Mouse (Mus musculus) brown adipose tissue, adult 24 weeks (tissue): ENCODE results near the gene Clint1. TPM values are rescaled to one million over a fixed set of nuclear protein-coding genes. Genes with fewer than 3 reads are reported as not detected.
A peak's percentile ranks its signal among the peaks of the same experiment; 100 is the strongest.

Experiments
- H3K27ac ChIP-seq: fragments of 200-500 bp; replicated peaks from 2 replicates; pipeline ENCODE4 v1.5.1; 2012; ENCODE audit warnings: low read depth, mild to moderate bottlenecking, low read length
- H3K4me1 ChIP-seq: fragments of 200-500 bp; 2 replicates; pipeline ENCODE4 v1.6.1; 2012; ENCODE audit warnings: low read length, mixed read lengths; ENCODE audit not compliant: control insufficient read depth, insufficient read depth, insufficient read length
- H3K4me3 ChIP-seq: fragments of 200-500 bp; 2 replicates; pipeline ENCODE4 v1.5.1; 2012; ENCODE audit warnings: low read depth, mild to moderate bottlenecking, low read length, moderate library complexity; ENCODE audit not compliant: insufficient read depth
- polyA plus RNA-seq: library from polyadenylated mRNA; stranded (reverse); fragments of >200 nt; gene quantifications from 2 replicates; pipeline ENCODE4 v1.2.4, GENCODE M21; 2012; ENCODE audit not compliant: missing spikeins, insufficient read depth, insufficient read length

Clint1 gene
- polyA plus RNA-seq, 1 experiment, result 24.7 TPM

DNA sequence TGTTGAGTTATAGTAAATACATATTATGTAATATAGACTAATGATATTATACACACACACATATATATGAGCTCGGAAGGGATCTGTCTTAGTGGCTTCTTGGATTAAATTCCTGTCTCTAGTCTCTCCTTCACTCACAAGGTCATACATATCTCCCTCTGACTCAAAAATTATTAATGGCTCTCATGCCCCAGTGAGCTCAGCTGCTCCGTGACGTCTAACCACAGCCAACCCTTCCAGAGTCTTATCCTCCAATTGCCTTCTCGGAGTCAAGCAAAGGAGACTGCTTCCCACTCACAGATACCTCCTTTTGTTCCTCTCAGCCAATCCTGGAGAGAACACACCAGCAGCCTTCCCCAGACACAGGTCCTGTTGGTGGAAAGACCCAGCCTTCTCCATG lies 67.0 kb downstream of the Clint1 start:
- Histone ChIP-seq H3K4me3 (no peak overlapping the region), H3K27ac (no peak overlapping the region), H3K4me1 (no peaks in the 10 kb centered on the region)

DNA sequence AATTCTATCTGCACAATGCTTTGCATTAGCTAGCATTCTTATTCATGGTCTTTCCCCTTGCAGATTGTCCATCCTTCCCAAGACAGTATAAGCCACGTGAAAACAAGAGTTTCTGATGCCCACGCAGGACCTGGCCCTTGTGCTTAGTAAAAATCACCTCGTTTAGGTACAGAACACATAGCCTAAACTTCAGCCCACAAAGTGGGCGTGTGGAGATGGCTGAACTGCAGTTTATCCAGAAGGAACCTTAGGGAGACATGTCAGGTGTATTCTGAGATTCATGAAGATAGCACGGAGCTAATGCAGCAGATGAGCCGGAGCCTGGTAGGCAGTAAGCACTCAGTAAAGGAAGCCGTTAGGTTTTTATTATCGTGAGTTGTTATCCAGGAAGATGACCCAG lies 69.2 kb downstream of the Clint1 start:
- H3K4me1 ChIP-seq, result no peaks in the 10 kb centered on the region
- no peak overlapping the region for H3K4me3 ChIP-seq
- no peak overlapping the region for H3K27ac ChIP-seq

DNA sequence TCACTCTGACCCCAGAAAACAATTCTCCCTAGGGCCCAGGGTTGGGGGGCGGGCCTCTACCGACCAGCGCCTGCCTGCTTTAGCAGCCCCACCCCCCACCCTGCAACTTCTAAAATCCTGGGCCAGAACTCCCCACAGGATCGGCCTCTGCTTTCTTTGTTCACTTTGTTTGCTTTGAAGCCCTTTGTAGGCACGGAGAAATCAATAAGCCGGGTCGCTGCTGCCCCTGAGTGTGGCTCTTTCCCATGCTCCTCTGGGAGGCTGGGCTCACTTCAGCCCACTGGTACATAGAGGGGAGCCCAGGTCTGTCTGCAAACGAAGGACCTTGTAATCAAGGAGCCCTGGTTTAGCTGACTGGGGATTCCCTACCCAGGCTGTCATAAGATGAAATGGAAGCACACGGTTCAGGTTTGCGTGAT lies 69.6 kb downstream of the Clint1 start:
- H3K4me1 ChIP-seq, result no peaks in the 10 kb centered on the region
- H3K4me3 ChIP-seq, result no peak overlapping the region
- no peak overlapping the region for H3K27ac ChIP-seq

DNA sequence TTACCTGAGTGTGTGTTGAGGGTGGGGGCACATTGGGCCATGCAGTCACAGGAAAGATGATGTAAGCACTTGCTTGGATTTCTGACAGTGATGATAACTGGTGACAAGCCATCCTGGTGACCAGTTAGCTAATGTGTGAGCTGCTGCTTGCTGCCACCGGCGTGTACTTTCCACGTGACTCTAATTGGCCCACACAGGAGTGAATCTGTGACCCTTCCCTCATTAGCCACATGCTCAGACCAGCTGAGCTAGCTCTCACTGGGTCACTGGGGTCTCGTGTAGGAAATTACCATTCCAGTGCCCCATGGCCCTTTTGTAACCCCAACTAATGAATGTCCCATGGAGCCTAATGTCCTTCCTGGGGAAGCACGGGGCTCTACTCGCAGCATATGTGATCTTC lies 73.6 kb downstream of the Clint1 start:
- H3K27ac ChIP-seq, result no peak overlapping the region
- no peaks in the 10 kb centered on the region for H3K4me1 ChIP-seq
- H3K4me3 ChIP-seq, result no peak overlapping the region

DNA sequence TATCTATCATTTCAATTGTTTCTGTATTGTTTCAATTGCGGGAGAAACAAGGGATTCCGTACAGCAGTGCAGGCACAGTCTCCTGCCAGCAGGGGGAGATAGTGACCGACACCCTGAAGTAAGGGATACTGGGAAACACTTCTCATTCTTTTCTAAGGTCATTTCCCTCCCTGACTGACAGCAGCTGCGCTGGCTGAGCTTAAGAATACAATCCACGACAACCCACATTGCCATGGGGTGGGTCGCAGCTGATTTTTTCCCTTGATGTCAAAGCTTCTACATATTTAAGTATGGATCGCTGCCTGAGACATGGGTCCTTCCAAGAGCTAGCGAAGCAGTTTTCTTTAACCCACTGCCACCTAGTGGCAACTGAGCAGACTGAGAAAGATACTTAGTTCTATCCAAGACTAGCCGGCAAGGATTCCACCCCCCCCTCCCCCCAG lies 74.8 kb downstream of the Clint1 start:
- peak overlapping the region; percentile 58; the same call in 1 of the 2 replicates for H3K27ac ChIP-seq
- peak overlapping the region; percentile 81 for H3K4me3 ChIP-seq
- no peaks in the 10 kb centered on the region for H3K4me1 ChIP-seq

DNA sequence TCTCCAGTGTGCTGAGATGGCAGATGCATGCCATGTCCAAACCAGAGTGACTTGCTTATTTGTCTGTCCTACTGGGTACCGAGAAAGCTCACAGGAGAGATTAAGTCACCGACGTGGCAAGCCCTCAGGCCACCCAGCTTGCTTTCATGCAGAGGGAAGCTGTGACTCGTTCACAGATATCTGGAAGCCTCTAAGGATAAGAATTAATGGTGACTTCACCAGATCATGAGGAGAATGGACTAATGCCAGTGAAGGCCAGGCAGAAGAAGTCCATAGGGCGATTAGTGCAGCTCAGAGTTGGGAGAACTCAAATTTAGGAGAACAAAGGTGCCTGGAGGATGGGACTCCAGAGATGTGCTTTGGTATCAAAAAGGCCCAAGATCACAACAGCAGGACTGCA lies 75.6 kb downstream of the Clint1 start:
- no peak overlapping the region for H3K27ac ChIP-seq
- H3K4me1 ChIP-seq, result no peaks in the 10 kb centered on the region
- H3K4me3 ChIP-seq, result no peak overlapping the region

DNA sequence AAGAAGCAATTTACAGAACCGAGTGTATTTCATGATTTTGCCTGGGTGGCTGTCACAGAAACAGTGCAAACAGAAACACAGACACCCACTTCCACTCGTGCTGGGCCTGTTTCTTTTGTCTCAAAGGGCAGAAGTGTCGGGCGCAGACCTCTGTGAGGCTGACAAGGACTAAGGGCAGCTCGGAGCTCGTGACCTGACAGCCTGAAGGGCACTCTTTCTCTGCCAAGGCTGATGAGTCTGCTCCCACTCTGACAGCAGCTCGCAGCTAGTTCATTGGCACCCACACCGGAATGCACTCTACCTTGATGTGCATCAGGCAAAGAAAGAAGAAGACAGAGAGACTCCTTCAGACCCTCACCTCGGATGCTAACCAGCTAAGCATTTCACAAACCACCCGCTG lies 77.7 kb downstream of the Clint1 start:
- H3K4me1 ChIP-seq, result no peaks in the 10 kb centered on the region
- H3K27ac ChIP-seq, result no peak overlapping the region
- H3K4me3 ChIP-seq, result no peak overlapping the region

DNA sequence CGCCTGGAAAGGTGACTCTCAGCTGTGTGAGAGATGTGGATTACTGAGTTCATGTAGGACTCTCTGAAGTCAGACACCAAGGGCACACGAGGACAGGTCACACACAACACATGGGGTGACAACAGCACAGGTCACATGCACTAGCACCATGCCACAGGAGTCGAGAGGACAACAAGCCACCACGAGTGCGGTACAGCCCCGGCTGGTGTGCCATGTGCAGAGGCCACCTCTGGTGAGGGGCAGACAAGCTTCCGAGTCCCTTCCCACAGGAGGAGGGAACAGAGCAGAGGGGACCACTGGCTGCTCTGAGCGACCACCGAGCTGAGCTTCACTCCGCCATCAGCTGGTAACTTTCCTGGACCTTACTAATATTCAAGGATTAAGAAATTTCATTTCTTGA lies 80.9 kb downstream of the Clint1 start:
- no peaks in the 10 kb centered on the region for H3K4me1 ChIP-seq
- no peak overlapping the region for H3K4me3 ChIP-seq
- H3K27ac ChIP-seq, result no peak overlapping the region

DNA sequence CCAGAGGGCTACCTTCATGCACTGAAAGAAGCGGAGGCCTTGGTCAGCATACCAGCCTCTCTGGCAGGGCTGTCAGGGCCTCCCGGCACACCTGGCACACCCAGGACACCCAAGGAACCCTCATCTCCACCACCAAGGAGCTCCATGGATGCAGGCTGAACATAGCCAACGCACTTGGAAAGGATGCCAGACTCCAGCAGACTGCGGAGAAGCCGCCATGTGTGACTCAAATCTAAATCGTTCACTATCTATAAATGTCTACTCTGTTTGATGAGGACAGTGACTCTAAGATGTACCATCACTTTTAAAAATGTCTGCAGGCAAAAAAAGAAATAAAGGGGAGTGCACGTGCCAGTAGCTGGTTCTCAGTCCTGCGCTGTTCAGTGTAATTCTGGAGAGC lies 85.6 kb downstream of the Clint1 start:
- no peak overlapping the region for H3K27ac ChIP-seq
- no peak overlapping the region for H3K4me3 ChIP-seq
- H3K4me1 ChIP-seq, result no peaks in the 10 kb centered on the region

DNA sequence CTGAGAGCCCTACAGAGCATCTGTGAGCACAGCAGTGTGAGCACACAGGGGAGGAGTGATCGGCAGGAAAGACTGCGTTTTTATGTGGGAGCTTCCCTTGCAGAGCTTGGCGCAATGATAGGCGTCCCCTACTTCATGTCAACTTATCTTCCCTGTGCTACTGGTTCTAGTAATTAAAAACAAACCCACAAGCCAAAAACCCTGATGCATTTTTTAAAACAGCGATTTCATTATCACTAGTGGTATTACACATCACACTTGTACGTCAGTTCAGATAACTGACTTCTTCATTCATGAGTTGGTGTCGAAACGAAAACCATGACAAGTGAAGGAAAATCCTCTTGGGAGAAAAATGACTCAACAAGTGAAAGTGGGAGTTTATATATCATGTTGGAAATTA lies 87.1 kb downstream of the Clint1 start:
- H3K4me1 ChIP-seq, result peaks cover 3% of the 10 kb centered on the region; the same call in 1 of the 2 replicates
- no peak overlapping the region for H3K27ac ChIP-seq

DNA sequence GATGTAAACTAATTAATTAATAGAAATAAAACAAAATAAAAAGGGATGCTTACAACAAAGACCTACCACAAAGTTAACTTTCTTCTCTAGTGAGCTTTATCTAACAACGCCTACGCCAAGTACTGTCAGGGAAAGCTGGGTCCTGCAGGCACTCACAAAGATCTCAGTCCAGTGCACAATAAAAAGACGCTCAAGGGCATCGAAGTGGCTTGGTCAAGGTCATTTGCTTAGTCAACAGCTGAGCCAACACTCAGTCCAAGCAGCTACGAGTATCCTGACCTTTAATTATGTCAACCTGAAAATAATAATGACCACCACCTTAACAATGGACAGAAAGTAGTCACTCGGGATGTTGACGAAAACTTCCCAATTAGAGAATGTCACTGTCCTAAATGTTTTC lies 90.4 kb downstream of the Clint1 start:
- Histone ChIP-seq H3K27ac (no peak overlapping the region), H3K4me3 (no peak overlapping the region), H3K4me1 (peaks cover 3% of the 10 kb centered on the region; the same call in 1 of the 2 replicates)

More for the DNA sequence above, 87.1 kb downstream of the Clint1 start:
- H3K4me3 ChIP-seq, result no peak overlapping the region

DNA sequence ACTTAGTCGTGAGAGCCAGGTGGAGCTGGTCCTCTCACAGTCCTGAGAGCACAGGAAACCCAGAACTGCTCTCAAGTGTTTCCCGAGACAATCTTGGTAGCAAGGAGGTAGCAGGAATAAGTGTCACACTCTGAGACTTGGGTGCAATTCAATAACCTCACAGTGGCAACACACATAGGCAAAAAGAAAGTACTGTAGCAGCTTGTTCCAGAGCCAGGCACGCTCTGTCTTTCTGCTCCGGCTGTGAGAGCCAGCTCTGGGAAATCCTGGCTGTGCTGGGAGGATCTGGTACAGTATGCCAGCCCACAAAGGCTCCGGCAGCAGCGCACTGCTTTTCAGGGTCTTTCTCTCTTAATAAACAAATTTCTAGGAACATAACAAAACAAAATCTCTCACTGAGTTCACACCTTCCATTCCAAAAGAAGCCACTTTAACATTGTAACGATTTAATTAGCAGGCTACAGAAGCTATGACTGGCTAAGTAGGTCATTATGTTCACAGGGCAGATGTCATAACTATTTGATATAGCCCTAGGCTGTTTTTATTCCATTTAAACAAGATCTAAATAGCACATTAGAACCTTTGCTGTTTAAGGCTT lies 91.4 kb downstream of the Clint1 start:
- Histone ChIP-seq H3K4me3 (no peak overlapping the region), H3K27ac (no peak overlapping the region), H3K4me1 (peaks cover 3% of the 10 kb centered on the region; the same call in 1 of the 2 replicates)

DNA sequence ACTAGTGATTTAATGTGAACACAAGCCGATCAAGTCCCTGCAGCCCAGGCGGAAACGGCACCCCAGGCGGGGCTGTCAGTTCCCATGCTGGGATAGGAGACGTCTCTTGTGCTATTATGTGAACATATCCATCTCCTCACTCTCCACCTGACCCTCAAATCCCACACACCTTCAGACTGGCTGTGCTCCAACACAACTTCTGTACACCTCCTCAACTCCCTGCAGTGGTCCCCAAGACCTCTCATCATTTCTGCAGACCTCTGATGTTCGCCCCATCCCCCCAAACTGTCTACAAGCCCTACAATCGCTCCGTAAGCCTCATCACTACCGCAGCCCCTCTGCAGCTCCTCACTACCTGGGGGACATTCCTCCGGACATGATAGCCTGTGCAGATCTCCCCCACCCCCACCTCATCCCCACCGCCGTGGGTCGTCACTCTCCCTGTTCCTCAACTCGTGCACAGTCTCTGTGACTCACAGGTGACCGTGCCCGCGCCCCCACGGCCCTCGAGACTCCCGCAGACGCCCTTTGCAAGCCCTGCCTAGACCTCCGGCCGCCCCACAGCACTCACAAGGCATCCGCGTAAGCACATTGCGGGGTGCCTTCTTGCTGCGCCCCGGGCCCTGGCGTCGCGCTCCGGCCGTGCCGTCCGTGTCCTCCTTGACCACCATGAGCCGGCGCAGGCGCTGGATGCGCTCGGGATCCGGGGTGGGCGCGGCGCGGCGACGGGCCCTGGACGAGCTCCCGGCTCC lies 92.2 kb downstream of the Clint1 start:
- no peak overlapping the region for H3K27ac ChIP-seq
- H3K4me3 ChIP-seq, result peak overlapping the region; percentile 94
- peaks cover 3% of the 10 kb centered on the region; the same call in 1 of the 2 replicates for H3K4me1 ChIP-seq

DNA sequence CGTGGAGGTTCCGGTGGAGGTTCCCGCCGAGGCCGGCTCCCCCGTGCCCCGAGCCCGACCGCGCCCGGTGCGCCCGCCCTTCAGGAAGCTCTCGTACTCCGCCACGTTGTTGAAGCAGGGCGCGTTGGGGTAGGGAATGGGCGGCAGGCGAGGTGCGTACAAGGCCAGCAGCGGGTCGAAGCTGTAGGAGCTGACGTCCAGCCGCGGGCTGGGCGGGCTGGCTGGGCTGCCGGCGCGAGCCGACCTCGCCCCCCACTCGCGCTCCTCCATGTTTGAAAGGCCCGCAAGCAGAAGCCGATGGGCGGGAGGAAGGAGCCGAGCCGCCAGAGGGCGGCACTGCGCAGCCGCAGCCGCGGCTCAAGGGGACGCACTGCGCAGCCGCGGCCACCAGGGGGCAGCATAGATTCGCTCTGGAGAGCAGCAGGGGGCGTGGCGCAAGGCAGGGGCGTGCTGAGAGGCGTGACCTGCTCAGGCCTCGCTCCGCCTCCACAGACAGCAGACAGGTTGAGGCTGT lies 92.8 kb downstream of the Clint1 start, which contains the start of gene Lsm11:
Gene Lsm11, minus strand, starts transcription at position 293 of the 514 bp plus-strand sequence.
- peak within 1 kb of the TSS; percentile 94 for H3K4me3 ChIP-seq
- H3K4me1 ChIP-seq, result peaks cover 3% of the 10 kb centered on the region; the same call in 1 of the 2 replicates
- peak within 1 kb of the TSS; percentile 50; the same call in 1 of the 2 replicates for H3K27ac ChIP-seq

DNA sequence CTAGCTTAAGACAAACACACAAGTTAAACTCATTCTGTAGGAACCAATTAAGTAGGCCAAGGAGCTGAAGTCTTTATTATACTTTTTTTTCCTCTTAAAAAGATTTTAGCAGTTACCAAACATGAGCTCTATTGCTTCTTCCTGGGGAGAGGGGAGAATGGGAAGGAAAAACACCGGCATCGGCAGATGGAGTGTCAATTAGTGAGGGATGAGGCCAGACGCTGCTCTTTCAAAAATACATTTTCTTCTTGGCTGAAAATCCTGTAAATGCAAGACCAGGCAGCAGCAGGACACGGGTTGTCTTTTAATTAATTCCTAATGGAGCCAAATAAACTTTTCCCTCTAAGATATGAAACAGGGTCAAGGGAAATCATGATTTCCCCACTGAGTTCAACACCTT lies 94.9 kb downstream of the Clint1 start:
- Histone ChIP-seq H3K4me1 (peaks cover 3% of the 10 kb centered on the region; the same call in 1 of the 2 replicates), H3K27ac (no peak overlapping the region), H3K4me3 (no peak overlapping the region)
